Mouse (Mus musculus): ENCODE measurements around the gene Magoh.

Gene Magoh

GRCm38 (mm10) chr4:107879254-107880050 lies at the start of gene Magoh:
TSS of gene Magoh (plus strand) at chr4:107879755.
- DNase-seq (ENCODE audit: low spot score): peak; percentile 99

- no peak for DNase-seq (ENCODE audit: low spot score)
These were observed 49.4 kb upstream of the Magoh start for GRCm38 (mm10) chr4:107830189-107830588.

- DNase-seq (ENCODE audit: low spot score): no peak
These were observed 48.7 kb upstream of the Magoh start for GRCm38 (mm10) chr4:107830821-107831221.

- no peak for DNase-seq (ENCODE audit: low spot score)
These were observed 47.9 kb upstream of the Magoh start for GRCm38 (mm10) chr4:107831678-107832077.

GRCm38 (mm10) chr4:107833525-107833924 lies 46.0 kb upstream of the Magoh start:
- DNase-seq (ENCODE audit: low spot score): no peak

- no peak for DNase-seq (ENCODE audit: low spot score)
These were observed 44.8 kb upstream of the Magoh start for GRCm38 (mm10) chr4:107834643-107835314.

GRCm38 (mm10) chr4:107835508-107835909 lies 44.0 kb upstream of the Magoh start:
- no peak for DNase-seq (ENCODE audit: low spot score)

GRCm38 (mm10) chr4:107836758-107837157 lies 42.8 kb upstream of the Magoh start:
- DNase-seq (ENCODE audit: low spot score): no peak

- no peak for DNase-seq (ENCODE audit: low spot score)
These were observed 41.6 kb upstream of the Magoh start for GRCm38 (mm10) chr4:107837910-107838309.

- DNase-seq (ENCODE audit: low spot score): no peak
These were observed 35.9 kb upstream of the Magoh start for GRCm38 (mm10) chr4:107843687-107844086.

GRCm38 (mm10) chr4:107844971-107845370 lies 34.6 kb upstream of the Magoh start:
- peak; percentile 92 for DNase-seq (ENCODE audit: low spot score)

GRCm38 (mm10) chr4:107846795-107847194 lies 32.8 kb upstream of the Magoh start:
- no peak for DNase-seq (ENCODE audit: low spot score)

GRCm38 (mm10) chr4:107848546-107848945 lies 31.0 kb upstream of the Magoh start:
- no peak for DNase-seq (ENCODE audit: low spot score)

- no peak for DNase-seq (ENCODE audit: low spot score)
These were observed 29.9 kb upstream of the Magoh start for GRCm38 (mm10) chr4:107849621-107850020.

GRCm38 (mm10) chr4:107850091-107850490 lies 29.5 kb upstream of the Magoh start:
- no peak for DNase-seq (ENCODE audit: low spot score)

GRCm38 (mm10) chr4:107853333-107853732 lies 26.2 kb upstream of the Magoh start:
- no peak for DNase-seq (ENCODE audit: low spot score)

- no peak for DNase-seq (ENCODE audit: low spot score)
These were observed 25.7 kb upstream of the Magoh start for GRCm38 (mm10) chr4:107853836-107854235.

- DNase-seq (ENCODE audit: low spot score): no peak
These were observed 22.4 kb upstream of the Magoh start for GRCm38 (mm10) chr4:107856958-107857686.

- no peak for DNase-seq (ENCODE audit: low spot score)
These were observed 20.6 kb upstream of the Magoh start for GRCm38 (mm10) chr4:107858995-107859394.

GRCm38 (mm10) chr4:107864866-107865265 lies 14.7 kb upstream of the Magoh start:
- no peak for DNase-seq (ENCODE audit: low spot score)

GRCm38 (mm10) chr4:107881631-107882030 lies 2.1 kb downstream of the Magoh start:
- DNase-seq (ENCODE audit: low spot score): no peak

GRCm38 (mm10) chr4:107886371-107886770 lies 6.8 kb downstream of the Magoh start:
- no peak for DNase-seq (ENCODE audit: low spot score)

GRCm38 (mm10) chr4:107889385-107889730 lies 9.8 kb downstream of the Magoh start:
- DNase-seq (ENCODE audit: low spot score): no peak

Measured in testis, postnatal 10 days (tissue).